Mouse (Mus musculus) gastrocnemius, postnatal 25 days (tissue): ENCODE data around the gene Tarsl2. TPM values are rescaled to one million over a fixed set of nuclear protein-coding genes. Genes with fewer than 3 reads are reported as not detected.

Experiments
- DNase-seq: peaks from one replicate; pipeline ENCODE4 v3.0.0; 2022
- long read RNA-seq, 2 experiments: library from polyadenylated mRNA; stranded (forward); transcript quantifications; one replicate each; pipeline ENCODE4 v2.0.0; 2021
- total RNA-seq, 2 experiments: library from RNA; stranded (reverse); gene quantifications; 1 replicate in 1 of 2; 2 replicates in 1 of 2; pipeline ENCODE4 v1.2.3; 2021

Gene Tarsl2
- total RNA-seq: 10 to 100 TPM; 50.7 to 56.3 TPM
- long read RNA-seq, experiment 1, transcript Tarsl2-201 (19 exons, 3,192 nt): major isoform, 7 of 18 reads
- long read RNA-seq, experiment 1, partial matches to known transcripts: 10 of 18 reads
- long read RNA-seq, experiment 1, other reads (novel, unspliced or antisense): 1 of 18 reads
- long read RNA-seq, experiment 2, transcript Tarsl2-201 (19 exons, 3,192 nt): major isoform, 20 of 33 reads
- long read RNA-seq, experiment 2, partial matches to known transcripts: 13 of 33 reads
- long read RNA-seq, experiment 2, other reads (novel, unspliced or antisense): 0 of 33 reads

- DNase-seq: peak; percentile 93
Observed at GRCm38 (mm10) chr7:65644643-65645351, at the start of gene Tarsl2. Gene Tarsl2, plus strand, starts transcription at chr7:65644898.

- DNase-seq: no peak
Observed at GRCm38 (mm10) chr7:65606124-65606523, 38.6 kb upstream of the Tarsl2 start.

- no peak for DNase-seq
Observed at GRCm38 (mm10) chr7:65607003-65607402, 37.7 kb upstream of the Tarsl2 start.

DNA sequence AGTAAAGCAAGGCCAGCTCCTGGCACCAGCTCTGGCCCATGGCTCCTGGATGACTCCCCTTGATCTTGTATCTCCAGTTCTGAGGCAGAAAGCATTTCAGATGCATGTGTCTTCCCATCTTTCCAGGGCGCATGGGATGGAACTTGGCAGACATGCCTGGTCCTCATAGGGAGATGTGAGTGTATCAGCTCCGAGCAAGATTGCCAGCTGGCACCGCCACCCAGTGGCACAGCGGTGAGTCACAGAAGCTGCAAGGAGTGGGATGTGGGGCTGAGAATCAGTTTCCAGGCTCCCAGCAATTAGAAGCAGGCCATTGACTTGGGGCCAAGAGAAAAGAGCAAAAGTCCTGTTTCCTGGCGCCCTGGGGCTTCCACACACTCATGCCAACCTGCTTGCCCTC, 34.5 kb upstream of the Tarsl2 start:
- DNase-seq: no peak

DNA sequence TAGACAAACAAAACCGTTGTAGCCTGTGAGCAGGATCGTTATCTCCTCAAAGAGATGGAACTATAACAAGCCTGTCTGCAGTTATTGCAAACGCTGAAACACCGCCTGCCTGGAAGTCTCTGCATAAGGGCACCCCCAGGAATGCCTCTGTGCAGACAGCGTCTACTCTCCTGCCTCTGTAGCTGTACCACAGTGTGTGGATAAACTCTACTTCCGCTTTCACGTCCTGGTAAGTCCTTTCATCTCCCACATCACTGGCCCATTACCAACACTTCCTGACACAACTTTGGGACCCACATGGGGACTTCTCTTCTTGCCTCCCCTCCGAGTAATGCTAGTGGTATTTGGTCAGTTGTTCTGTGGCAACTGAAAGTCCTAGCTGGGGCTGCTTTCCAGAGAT, 34.0 kb upstream of the Tarsl2 start:
- no peak for DNase-seq

DNA sequence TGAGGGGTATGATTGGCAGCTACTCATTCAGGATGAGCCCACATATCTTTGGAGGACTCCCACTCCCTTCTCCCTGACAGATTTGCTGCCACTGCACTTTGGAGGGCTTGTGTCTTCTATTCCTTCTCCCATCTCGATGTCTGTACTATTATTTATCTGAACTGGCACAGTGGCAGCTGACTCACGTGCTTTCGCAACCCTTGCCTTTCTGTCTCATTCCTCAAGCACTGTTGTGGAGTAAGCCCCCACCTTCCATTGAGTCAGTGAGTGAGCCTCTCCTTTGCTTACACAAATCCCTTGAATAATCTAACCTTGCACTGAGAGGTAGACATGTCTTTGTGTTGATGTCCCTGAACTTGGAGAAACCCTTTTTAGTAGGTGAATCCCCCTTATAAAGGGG, 33.4 kb upstream of the Tarsl2 start:
- DNase-seq: no peak

DNA sequence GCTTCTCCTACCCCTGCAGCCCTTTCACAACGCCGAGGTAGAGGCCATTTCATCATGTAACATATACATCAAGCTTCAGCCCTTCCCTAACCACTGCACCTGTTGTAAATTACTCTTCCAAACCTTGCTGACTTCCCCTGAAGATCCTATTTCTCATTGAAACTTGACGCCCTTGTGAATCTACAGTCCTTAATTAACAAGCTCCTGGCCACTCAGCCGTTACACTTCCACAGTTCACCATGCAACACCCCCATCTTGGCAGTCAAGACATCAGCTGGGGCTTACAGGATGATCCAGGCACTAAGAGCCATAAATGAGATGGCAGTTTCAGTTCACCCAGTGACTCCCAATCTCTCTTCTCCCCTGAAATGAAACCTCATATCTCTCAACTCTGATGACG, 31.0 kb upstream of the Tarsl2 start:
- no peak for DNase-seq

DNA sequence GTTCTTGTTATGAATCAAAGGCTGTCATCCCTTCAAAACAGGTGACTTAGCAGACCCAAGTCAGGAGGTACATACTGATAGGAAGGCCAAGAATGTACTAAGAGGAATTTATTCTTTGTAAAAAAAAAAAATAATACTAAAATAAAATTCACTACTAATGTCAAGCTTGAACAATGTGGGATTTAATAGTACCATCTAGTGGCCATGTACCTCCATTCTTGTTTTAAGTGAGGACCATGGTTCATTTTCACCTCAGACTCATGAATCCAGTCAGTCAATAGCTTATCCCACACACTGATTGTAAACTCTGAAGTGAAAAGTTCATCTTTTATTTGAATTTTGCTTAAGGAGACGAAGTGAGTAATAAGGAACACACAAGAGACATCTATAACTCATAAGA, 25.9 kb upstream of the Tarsl2 start:
- no peak for DNase-seq

- no peak for DNase-seq
Observed at GRCm38 (mm10) chr7:65620746-65621145, 24.0 kb upstream of the Tarsl2 start.

GRCm38 (mm10) chr7:65623330-65623729, 21.4 kb upstream of the Tarsl2 start:
- DNase-seq: no peak

GRCm38 (mm10) chr7:65625528-65625927, 19.2 kb upstream of the Tarsl2 start:
- DNase-seq: no peak

GRCm38 (mm10) chr7:65629846-65630245, 14.9 kb upstream of the Tarsl2 start:
- no peak for DNase-seq

DNA sequence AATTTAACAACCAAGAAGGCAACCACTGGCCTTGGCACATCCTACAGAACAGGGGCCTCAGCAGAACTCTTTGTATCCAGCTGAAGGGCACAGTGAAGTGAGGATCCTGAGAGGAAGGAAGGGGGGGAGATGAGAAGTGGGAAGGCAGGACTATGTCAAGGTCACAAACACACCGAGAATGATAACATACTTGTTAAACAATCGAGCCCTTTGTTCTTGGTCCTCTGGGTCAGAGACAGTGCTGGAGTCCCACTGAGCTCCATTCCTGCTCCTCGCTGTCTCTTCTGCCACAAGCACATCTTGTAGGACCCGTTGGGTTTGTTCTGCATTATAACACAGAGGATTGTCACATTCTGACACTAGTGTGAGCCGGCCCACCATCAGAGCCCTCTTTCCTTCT, 14.0 kb upstream of the Tarsl2 start:
- DNase-seq: no peak

- DNase-seq: no peak
Observed at GRCm38 (mm10) chr7:65635831-65636230, 8.9 kb upstream of the Tarsl2 start.

DNA sequence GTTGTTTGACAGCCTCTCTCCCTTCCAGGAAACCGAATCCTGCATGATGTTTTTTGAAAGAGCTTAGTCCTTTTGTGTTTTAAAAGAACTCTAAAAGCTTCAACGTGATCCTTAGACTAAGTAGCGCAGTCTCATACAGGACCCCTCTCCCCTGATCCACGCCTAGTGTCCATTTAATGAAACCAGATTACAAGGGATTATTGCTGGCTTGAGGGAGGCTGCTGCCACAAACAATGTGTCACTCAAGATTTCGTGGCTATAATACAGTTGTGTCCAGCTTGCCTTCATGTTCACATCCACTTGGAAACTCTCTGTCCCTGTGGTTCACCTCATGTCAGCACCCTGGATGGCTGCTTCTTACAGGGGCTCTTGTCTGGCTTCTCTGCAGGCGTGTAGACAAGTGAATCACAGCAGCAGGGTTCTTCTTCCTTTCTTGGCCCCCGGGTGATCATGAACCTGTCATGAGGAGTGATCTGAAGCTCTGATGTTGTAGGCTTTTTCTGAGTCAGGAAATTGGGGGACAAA, 8.3 kb upstream of the Tarsl2 start:
- DNase-seq: no peak

- DNase-seq: no peak
Observed at GRCm38 (mm10) chr7:65638170-65638770, 6.4 kb upstream of the Tarsl2 start.

GRCm38 (mm10) chr7:65639821-65640382, 4.8 kb upstream of the Tarsl2 start:
- DNase-seq: no peak

DNA sequence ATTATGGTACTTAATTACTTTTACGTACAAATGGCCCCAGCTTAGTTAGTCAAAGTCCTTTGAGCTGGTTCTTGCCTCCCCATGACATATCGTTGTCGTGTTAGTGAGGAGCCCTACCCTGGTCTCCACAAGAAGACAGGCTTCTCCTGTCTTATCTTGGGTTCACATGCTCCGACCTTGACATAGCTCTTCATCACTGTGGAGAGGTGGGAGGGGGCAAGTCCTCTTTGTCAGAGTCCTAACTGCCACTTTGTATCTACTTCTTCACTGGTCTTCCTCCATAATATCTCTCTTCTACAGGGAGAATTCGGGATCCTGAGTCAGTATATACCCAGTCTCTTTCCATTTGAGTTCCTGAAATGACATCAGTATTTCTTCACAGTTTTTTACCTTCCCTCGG, 4.0 kb upstream of the Tarsl2 start:
- no peak for DNase-seq

- no peak for DNase-seq
Observed at GRCm38 (mm10) chr7:65642371-65643304, 2.1 kb upstream of the Tarsl2 start.

DNA sequence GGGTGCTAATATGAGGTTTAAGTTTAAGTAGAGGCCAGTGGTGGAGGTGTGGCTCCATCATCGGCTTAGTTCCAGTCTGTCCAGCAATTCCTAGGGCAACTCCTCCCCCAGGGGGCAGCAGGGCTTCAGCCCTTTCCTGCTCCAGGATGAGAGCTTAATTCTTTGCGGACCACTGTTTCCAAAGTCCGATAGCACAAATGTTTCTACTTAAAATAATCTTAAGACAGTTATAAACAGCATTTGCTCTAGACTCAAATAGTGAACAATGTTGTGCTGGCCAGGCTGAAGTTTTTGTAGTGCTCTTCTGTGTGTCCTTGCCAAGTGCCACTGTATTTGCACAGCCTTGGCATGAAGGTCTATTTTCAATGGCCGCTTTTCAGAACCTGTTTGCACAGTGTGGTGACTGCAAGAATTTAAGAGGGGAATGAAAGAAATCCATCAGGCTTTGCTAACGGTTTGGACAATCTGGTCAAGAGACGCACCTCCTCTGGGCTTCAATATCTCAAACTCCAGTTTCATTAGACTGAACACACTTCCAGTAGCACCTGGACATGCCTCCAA, 757 bp upstream of the Tarsl2 start:
- no peak for DNase-seq

GRCm38 (mm10) chr7:65645996-65646395, 1.3 kb downstream of the Tarsl2 start:
- DNase-seq: no peak
